Mouse (Mus musculus) fibroblast of lung, adult 2 months (primary cell): ENCODE measurements around the gene A730049H05Rik.

Source experiments
- DNase-seq: peaks from one replicate; pipeline ENCODE4 v3.0.0-alpha.2; 2011; ENCODE audit warnings: low read depth

The A730049H05Rik gene

GRCm38 (mm10) chr6:92829148-92829547, 12.9 kb downstream of the A730049H05Rik start:
- DNase-seq: no peak

GRCm38 (mm10) chr6:92831106-92831505, 14.8 kb downstream of the A730049H05Rik start:
- no peak for DNase-seq

DNA sequence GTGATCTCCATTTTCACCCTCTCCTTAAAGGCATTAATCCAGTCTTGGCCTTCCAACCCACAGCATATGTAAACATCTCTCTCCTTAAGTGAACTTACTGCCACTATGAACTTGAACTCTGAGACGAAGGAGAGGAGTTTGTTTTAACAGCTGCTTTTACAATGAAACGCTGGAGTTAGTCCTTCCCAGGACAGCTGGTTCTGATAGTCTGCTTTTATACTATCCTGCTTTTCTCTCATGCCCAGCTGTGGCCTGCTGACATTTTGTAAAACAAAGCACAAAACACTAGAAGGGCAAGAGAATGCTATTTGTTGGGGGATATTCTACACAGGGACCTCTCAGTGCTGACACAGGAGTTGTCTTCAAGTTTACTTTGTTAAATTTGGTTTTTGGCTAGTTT, 25.7 kb downstream of the A730049H05Rik start:
- no peak for DNase-seq

DNA sequence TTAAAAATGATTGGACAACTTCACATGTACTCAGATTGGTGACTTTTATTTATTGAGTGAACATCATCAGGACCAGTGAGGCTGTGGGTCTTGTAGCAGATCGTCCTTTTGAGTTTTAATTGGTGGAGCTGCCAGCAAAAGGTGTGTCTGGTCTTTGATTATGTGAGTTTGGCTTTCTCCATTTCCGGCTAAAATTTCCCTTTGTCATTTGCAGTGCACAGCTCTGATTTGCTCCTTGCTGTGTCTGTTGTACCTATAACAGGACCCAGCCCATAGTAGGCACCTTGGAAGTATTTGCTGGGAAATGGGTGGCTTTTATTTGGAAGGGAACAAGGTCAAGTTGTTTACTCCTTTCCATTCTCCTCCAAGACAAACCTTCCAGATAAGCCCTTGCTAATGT, 27.2 kb downstream of the A730049H05Rik start:
- DNase-seq: no peak

DNA sequence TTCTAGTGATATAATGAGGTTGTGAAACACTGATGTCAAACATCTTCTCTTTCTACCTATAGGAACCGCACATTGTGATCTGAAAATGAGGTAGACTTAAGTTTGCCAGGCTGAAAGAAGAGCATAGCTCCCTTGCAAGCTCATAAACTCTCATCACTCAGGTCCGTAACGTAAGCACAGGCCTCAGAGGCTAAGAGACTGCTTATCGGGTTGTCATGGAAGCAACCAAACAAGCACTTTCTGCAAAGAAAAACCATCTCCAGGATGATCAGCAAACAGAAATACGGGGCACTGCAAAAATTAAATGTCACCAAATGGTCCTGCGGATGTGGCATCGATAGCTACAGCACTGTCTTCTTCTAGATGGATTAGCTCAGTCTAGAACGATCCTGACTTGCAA, 29.6 kb downstream of the A730049H05Rik start:
- no peak for DNase-seq

GRCm38 (mm10) chr6:92846614-92847013, 30.3 kb downstream of the A730049H05Rik start:
- no peak for DNase-seq

DNA sequence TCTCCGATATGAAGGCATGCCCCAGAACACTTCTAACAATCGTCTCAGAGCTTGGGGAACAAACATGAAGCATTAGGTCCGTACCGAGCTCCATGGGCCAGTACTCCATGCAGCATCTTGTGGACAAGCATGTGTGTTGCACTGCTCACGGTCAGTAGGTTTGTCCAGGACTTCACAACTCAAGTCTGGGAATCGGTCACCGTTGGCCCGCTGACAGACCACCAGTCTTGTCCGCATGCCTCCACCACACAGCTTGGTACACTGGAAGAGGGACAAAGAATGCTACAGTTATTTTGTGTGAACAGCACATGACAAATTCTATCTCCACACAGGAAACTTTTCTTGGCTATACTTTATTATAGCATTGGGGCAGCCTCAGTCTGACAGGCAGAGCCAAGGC, 32.9 kb downstream of the A730049H05Rik start:
- no peak for DNase-seq

DNA sequence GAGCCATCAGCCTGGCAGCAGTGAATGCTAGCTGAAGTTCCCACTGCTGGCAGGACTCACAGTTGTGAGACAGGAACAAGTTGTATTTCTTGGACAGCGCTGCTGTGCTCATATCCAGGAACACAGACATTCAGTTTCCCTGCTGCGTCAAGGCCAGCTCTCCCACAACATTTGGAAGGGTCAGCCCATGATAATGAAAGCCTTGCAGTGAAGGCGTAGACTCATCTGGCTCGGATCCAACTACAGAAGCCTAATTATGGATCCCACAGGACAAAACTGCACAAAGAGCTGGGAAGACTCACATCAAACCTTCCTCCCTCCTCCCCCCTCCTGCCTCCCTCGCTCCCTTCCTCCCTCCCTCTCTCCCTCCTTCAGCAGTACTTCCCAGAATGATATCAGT, 34.0 kb downstream of the A730049H05Rik start:
- DNase-seq: peak; percentile 36

DNA sequence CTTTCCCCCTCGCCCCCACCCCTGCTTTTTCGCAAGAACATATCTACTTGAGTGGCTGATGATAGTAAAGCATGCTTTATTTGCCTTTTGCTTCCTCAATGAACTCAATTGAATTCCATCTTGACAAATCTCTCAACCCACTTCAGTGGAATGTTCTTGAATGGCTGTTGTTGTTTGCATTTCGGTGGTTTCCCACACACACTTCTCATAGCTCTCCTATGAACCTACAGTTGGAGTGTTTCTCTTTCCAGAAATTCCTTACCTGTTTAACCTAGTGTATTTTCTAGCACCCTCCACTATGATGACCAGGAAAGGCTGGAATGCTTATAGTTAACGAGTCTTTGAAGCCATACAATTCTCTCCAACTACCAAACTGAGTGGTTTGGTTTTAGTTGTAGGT, 38.6 kb downstream of the A730049H05Rik start:
- no peak for DNase-seq

GRCm38 (mm10) chr6:92857761-92858160, 41.5 kb downstream of the A730049H05Rik start:
- no peak for DNase-seq

- DNase-seq: no peak
These were observed 42.6 kb downstream of the A730049H05Rik start for GRCm38 (mm10) chr6:92858721-92859510.

GRCm38 (mm10) chr6:92860285-92860912, 44.1 kb downstream of the A730049H05Rik start:
- DNase-seq: no peak

- no peak for DNase-seq
These were observed 46.3 kb downstream of the A730049H05Rik start for GRCm38 (mm10) chr6:92862599-92862998.

DNA sequence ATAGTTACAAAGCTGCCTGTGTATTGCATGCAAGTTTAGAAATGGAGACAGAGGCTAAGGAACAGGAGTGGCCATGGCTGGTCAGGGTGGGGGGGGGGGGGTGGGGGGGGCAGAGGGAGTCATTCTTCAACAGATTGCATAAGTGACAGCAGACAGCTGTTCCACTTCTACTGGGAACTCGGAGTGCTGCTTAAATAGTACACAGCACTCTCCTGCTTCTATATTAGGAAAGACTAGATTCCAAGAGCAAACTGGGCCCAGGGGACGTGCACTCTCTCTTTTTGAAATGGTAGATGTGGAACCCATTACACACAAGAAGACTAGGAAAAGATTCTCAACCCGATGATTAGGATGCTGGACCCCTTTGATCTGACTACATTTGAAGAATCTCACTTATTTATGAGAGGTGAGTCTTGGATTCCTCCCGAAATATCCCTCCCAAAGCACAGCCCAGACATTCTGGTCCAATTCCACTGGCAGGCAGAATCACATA, 52.9 kb downstream of the A730049H05Rik start, which contains the start of gene Gm15737:
Gene Gm15737 (plus strand): TSS at position 269 of the 493 bp plus-strand sequence.
- DNase-seq: no peak

GRCm38 (mm10) chr6:92869582-92870219, 53.4 kb downstream of the A730049H05Rik start:
- DNase-seq: no peak

- DNase-seq: no peak
These were observed 55.5 kb downstream of the A730049H05Rik start for GRCm38 (mm10) chr6:92871813-92872212.

- DNase-seq: no peak
These were observed 56.5 kb downstream of the A730049H05Rik start for GRCm38 (mm10) chr6:92872766-92873165.

- DNase-seq: no peak
These were observed 58.6 kb downstream of the A730049H05Rik start for GRCm38 (mm10) chr6:92874854-92875253.

DNA sequence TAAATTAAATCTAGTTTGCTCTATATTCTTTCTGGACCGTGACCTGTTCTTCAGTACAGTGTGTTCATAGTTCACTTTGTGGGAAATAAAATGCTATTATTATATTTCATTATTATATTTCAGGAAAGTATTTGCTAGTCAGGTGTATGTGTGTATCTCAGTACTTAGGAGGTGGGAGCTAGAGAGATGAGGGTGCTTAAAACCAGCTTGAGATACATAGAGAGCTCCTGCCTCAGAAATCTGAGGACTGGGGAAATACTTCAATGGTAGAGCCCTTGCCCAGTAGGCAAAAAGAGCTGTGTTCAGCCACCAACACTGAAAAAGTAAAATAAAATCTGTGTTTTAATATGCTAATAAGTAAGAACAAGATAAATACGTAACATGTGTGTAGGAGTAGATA, 59.1 kb downstream of the A730049H05Rik start:
- DNase-seq: no peak

DNA sequence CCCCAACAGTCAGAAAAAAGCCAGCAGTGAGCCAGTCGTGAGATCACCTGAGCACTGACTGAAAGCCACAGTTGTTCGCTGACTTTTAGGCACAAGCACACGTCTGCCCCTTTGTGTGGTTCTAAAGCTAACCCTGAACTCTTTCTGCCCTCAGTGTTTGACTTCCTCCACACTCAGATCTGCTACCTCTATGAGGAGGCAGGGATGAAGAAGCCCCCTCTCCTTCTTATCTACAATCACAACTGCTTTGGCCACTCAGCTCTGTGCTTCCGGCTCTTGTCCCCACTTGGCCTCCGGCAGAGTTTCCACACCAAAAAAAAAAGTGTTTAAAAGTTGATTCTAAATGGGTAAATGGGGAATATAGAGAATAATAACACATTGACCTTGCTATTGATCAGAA, 59.8 kb downstream of the A730049H05Rik start:
- no peak for DNase-seq

DNA sequence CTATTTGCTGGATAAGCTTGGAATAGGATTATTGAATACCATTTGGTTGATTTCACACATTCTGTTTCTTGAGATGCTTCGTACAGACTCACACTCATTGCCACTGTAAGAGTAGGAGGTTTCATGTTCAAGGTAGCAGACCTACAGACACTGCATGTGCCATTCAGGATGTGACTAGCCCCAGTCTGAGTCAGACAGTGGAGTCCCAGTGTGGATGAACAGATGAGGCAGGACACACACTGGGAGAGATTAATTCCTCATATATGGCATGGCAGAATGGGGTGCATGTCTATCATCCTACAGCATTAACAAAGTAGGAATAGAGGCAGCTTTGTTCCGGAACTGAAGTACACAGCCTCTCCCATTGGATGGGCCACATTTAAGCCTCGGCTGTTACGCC, 61.0 kb downstream of the A730049H05Rik start:
- DNase-seq: no peak

DNA sequence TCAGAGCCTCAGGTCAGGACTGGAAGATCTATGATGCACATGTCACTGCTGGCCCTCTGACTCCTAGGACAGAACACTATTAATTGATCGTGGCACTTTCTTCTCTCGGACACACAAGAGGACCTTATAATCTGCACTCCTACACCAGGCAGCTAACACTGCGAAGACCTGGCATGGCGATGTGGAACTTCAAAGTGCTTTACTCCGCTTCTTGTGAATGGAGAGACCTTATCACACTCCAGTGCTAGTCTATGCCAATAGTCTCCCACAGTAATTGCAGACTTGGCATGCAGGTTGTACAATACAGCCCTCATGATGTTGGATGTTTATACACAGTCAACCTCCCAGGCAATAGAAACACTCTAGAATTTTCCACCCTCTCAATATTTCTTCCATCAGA, 62.5 kb downstream of the A730049H05Rik start:
- DNase-seq: no peak
